Mouse (Mus musculus): Measurements from ENCODE around the gene Fbn1. TPM values are rescaled to one million over a fixed set of nuclear protein-coding genes. Genes with fewer than 3 reads are reported as not detected.
"Not testable (repeated sequence)": the region's sequence is repeated elsewhere in the genome, so short reads cannot be mapped to it uniquely, and the experiment has no call there.

Fbn1 gene
- polyA plus RNA-seq, 1 experiment from 2014 or later, result 9.9 TPM

DNA sequence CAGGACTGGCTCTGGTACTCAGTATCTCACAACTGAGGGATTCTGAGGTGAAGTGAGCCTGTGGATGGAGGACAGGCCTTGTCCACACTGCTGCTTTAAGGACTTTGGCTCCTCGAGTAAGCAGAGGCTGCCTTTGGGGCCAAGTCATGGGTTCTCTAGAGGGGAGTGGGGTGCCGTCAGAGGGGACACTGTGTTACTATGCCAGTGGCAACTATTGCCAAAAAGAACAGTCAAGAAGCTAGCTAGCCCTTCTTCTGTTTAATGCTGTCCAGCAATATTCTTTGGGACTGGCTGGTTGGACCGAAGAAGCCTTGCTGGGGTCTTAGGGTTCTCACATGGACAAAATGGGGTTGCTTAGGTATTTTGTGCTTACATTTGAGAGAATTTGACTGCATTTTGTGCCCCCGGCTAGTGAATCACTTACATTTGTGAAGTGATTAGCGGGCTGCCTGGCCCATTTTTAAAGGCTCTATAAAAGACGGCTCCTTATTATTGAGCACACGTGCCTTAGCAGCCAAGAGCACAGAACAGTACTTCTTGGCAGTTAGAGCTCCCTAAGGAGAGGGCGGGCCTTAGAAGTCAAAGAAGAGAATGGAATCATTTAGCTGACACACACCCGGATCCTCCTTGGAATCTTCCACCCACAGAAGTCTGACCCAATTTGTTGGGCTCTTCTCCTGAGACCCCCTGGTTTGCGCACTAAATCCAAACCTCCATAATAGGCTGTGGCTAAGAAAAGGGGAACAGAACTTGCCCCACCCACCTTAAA is 217.4 kb downstream of the Fbn1 start:
- 79% methylated on average over 10 of the region's 10 CpGs for WGBS
- Histone ChIP-seq H3K4me3 (ENCODE audit: low read depth, low read length) (no peak overlapping the region), H3K36me3 (ENCODE audit: control insufficient read depth, insufficient read depth) (no peaks in the 10 kb centered on the region), H3K4me1 (replicated peaks; ENCODE audit: control insufficient read depth, insufficient read depth, low read length) (no peaks in the 10 kb centered on the region), H3K27me3 (replicated peaks; ENCODE audit: control insufficient read depth, insufficient read depth, low read length) (no peaks in the 10 kb centered on the region), H3K4me2 (replicated peaks; ENCODE audit: low read depth) (no peak overlapping the region), H3K9ac (ENCODE audit: low read depth, low read length) (no peak overlapping the region), H3K9me3 (ENCODE audit: control insufficient read depth) (no peaks in the 10 kb centered on the region), H3K27ac (ENCODE audit: low read depth, low read length) (no peak overlapping the region)
- no peak for ATAC-seq
- no peak for TF ChIP-seq CTCF (IDR thresholded peaks at IDR 0.05; ENCODE audit: low read depth)

DNA sequence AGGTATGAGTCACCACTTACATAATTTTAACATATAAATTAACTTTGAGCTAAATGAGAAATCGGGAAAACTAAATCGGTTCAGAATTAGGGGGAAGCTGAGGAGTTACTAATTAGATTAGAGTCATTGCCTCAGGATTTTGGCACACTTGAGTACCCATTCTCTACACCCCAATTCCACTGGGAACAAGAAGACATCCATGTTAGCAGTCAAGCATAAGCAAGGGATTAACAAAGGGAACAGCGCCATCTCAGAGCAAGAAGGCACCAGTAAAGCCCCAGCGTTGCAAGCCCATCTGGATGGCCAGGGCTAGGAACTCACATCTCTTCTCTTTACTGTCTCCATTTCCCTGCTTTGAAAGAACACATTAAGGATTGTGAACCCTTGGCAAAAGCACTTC is 222.0 kb downstream of the Fbn1 start:
- H3K9ac ChIP-seq (ENCODE audit: low read depth, low read length), result no peak overlapping the region
- WGBS, result 90% methylated on average over 4 of the region's 4 CpGs
- no peak overlapping the region for H3K4me2 ChIP-seq (replicated peaks; ENCODE audit: low read depth)
- no peak overlapping the region for H3K4me3 ChIP-seq (ENCODE audit: low read depth, low read length)
- H3K4me1 ChIP-seq (replicated peaks; ENCODE audit: control insufficient read depth, insufficient read depth, low read length), result 0 out of 2 replicates have a peak, but pooled peaks cover 5% of the 10 kb centered on the region
- no peaks in the 10 kb centered on the region for H3K27me3 ChIP-seq (replicated peaks; ENCODE audit: control insufficient read depth, insufficient read depth, low read length)
- ATAC-seq, result no peak
- no peak for TF ChIP-seq CTCF (IDR thresholded peaks at IDR 0.05; ENCODE audit: low read depth)
- no peak overlapping the region for H3K27ac ChIP-seq (ENCODE audit: low read depth, low read length)
- no peaks in the 10 kb centered on the region for H3K36me3 ChIP-seq (ENCODE audit: control insufficient read depth, insufficient read depth)
- H3K9me3 ChIP-seq (ENCODE audit: control insufficient read depth), result no peaks in the 10 kb centered on the region

DNA sequence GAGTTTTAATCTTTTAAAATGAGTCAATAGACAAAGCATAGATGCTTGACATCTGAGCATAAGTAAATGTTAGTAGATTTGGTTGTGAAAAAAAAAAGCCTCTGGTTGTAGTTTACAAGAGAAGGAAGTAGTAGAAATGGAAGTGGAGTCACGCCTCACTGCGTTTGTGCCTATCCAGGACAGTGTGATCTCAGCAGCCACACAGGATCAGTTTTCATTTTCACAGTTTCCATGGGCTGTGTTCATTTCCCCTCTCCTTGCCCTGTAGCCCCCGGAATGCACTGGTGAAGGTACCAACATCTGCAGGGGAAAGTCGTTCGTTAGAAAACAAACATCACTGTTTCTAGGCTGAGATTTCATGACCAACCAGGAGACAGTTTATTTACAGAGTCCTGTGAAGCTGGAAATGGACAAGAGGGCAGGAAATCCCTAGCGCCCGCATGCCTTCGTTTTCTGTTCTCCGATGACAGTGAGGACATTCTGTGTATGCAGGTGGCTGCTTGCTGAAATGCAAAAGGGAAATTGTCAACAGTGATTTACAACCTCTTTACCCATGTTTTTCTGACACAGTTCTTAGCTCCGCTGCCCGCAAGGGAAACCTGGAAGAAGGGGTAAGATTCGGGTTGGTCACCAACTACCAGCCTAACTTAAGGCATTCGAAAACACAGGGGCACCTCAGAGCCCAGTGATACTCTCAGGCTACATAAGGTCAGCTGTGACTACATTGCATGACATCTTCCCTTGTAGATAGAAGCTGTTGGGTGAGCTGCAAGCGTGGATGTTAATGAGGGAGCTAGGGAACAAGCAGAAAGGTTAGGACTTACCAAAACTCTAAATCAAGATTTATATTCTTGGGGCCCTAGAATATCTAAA is 225.2 kb downstream of the Fbn1 start:
- Histone ChIP-seq H3K4me1 (replicated peaks; ENCODE audit: control insufficient read depth, insufficient read depth, low read length) (0 out of 2 replicates have a peak, but pooled peaks cover 5% of the 10 kb centered on the region), H3K27ac (ENCODE audit: low read depth, low read length) (no peak overlapping the region), H3K27me3 (replicated peaks; ENCODE audit: control insufficient read depth, insufficient read depth, low read length) (no peaks in the 10 kb centered on the region), H3K9me3 (ENCODE audit: control insufficient read depth) (no peaks in the 10 kb centered on the region), H3K9ac (ENCODE audit: low read depth, low read length) (no peak overlapping the region), H3K4me3 (ENCODE audit: low read depth, low read length) (no peak overlapping the region), H3K36me3 (ENCODE audit: control insufficient read depth, insufficient read depth) (no peaks in the 10 kb centered on the region), H3K4me2 (replicated peaks; ENCODE audit: low read depth) (peak overlapping the region; percentile 47)
- no peak for TF ChIP-seq CTCF (IDR thresholded peaks at IDR 0.05; ENCODE audit: low read depth)
- WGBS, result 38% methylated on average over 14 of the region's 14 CpGs
- ATAC-seq, result no peak

DNA sequence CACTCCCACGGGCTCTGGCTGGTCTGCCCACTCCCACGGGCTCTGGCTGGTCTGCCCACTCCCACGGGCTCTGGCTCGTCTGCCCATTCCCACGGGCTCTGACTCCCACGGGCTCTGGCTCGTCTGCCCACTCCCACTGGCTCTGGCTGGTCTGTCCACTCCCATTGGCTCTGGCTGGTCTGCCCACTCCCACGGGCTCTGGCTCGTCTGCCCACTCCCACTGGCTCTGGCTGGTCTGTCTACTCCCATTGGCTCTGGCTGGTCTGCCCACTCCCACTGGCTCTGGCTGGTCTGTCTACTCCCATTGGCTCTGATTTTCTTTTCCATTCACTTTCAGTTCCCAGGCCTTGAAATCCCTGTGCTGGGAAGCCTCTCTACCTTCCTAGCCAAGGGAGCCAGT is 227.8 kb downstream of the Fbn1 start:
- ATAC-seq; H3K27ac ChIP-seq (ENCODE audit: low read depth, low read length); H3K4me2 ChIP-seq (replicated peaks; ENCODE audit: low read depth); H3K9me3 ChIP-seq (ENCODE audit: control insufficient read depth); H3K27me3 ChIP-seq (replicated peaks; ENCODE audit: control insufficient read depth, insufficient read depth, low read length); H3K4me3 ChIP-seq (ENCODE audit: low read depth, low read length); H3K4me1 ChIP-seq (replicated peaks; ENCODE audit: control insufficient read depth, insufficient read depth, low read length); H3K36me3 ChIP-seq (ENCODE audit: control insufficient read depth, insufficient read depth); H3K9ac ChIP-seq (ENCODE audit: low read depth, low read length): not testable (repeated sequence)
- 83% methylated on average over 9 of the region's 9 CpGs for WGBS

DNA sequence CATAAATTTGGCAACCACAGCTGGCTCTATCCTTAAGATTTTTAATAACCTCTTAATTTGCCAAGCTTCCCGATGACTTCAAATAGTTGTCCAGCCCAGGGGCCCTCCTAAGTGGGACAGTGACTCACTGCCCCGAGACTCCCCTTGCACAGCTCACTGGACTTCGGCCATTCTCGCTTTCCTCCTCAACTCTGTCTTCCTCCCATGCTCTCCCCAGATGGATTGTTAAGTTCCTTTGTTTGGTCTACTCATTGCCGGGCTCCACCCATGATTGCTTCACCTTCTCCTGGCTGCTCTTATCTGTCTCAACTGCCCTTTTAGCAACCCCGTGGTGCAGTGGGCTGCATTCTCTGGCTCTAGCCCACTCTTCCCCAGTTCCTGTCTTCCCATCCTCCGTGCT is 229.3 kb downstream of the Fbn1 start:
- Histone ChIP-seq H3K27me3 (replicated peaks; ENCODE audit: control insufficient read depth, insufficient read depth, low read length) (no peaks in the 10 kb centered on the region), H3K4me3 (ENCODE audit: low read depth, low read length) (no peak overlapping the region), H3K9ac (ENCODE audit: low read depth, low read length) (no peak overlapping the region), H3K4me2 (replicated peaks; ENCODE audit: low read depth) (no peak overlapping the region), H3K4me1 (replicated peaks; ENCODE audit: control insufficient read depth, insufficient read depth, low read length) (0 out of 2 replicates have a peak, but pooled peaks cover 5% of the 10 kb centered on the region), H3K27ac (ENCODE audit: low read depth, low read length) (no peak overlapping the region), H3K36me3 (ENCODE audit: control insufficient read depth, insufficient read depth) (no peaks in the 10 kb centered on the region), H3K9me3 (ENCODE audit: control insufficient read depth) (no peaks in the 10 kb centered on the region)
- no peak for TF ChIP-seq CTCF (IDR thresholded peaks at IDR 0.05; ENCODE audit: low read depth)
- ATAC-seq, result peak; percentile 56; the same call in 1 of the 2 replicates
- 15% methylated on average over 7 of the region's 7 CpGs for whole genome bisulfite sequencing

DNA sequence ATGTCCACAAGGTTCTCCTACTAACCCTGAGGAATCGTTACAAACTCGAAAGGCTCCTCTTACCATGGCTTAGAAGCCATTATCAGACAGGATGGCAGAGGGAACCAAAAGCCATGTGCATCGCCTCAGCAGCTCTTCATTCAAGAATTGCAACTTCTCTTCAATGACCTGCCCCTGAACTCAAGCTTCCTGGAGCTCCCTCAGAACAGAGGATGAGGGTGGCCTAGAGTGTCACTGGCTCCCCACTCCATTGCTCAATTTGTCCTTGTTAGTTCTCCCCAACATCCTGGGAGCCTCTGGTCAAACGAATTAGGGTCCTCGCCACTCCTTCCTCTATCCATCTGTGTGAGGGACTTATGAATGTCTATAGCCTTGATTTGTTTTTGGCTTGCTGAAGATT is 231.1 kb downstream of the Fbn1 start:
- no peaks in the 10 kb centered on the region for H3K9me3 ChIP-seq (ENCODE audit: control insufficient read depth)
- no peak overlapping the region for H3K9ac ChIP-seq (ENCODE audit: low read depth, low read length)
- no peak for TF ChIP-seq CTCF (IDR thresholded peaks at IDR 0.05; ENCODE audit: low read depth)
- H3K27ac ChIP-seq (ENCODE audit: low read depth, low read length), result no peak overlapping the region
- no peak for ATAC-seq
- H3K4me3 ChIP-seq (ENCODE audit: low read depth, low read length), result no peak overlapping the region
- no peaks in the 10 kb centered on the region for H3K4me1 ChIP-seq (replicated peaks; ENCODE audit: control insufficient read depth, insufficient read depth, low read length)
- no peaks in the 10 kb centered on the region for H3K27me3 ChIP-seq (replicated peaks; ENCODE audit: control insufficient read depth, insufficient read depth, low read length)
- H3K36me3 ChIP-seq (ENCODE audit: control insufficient read depth, insufficient read depth), result no peaks in the 10 kb centered on the region
- H3K4me2 ChIP-seq (replicated peaks; ENCODE audit: low read depth), result no peak overlapping the region
- WGBS, result 92% methylated on average over 5 of the region's 5 CpGs

Data from intestine, postnatal 0 days (tissue).